Mouse (Mus musculus): ENCODE data around the gene Zranb1.

The Zranb1 gene

GRCm38 (mm10) chr7:132930055-132930454 lies 887 bp upstream of the Zranb1 start:
- DNase-seq = no peak

GRCm38 (mm10) chr7:132931560-132932351 lies 814 bp downstream of the Zranb1 start:
- peak in 1 of 2 experiments; percentile 27 for DNase-seq

GRCm38 (mm10) chr7:132933331-132933730 lies 2.4 kb downstream of the Zranb1 start:
- no peak for DNase-seq

- DNase-seq = no peak
Measured at GRCm38 (mm10) chr7:132934743-132935142, 3.8 kb downstream of the Zranb1 start.

- DNase-seq = no peak
Measured at GRCm38 (mm10) chr7:132939118-132939517, 8.2 kb downstream of the Zranb1 start.

GRCm38 (mm10) chr7:132940569-132940968 lies 9.6 kb downstream of the Zranb1 start:
- DNase-seq = no peak

GRCm38 (mm10) chr7:132949968-132950367 lies 19.0 kb downstream of the Zranb1 start:
- no peak for DNase-seq

- DNase-seq = no peak
Measured at GRCm38 (mm10) chr7:132950613-132951012, 19.7 kb downstream of the Zranb1 start.

- DNase-seq = no peak
Measured at GRCm38 (mm10) chr7:132964395-132964794, 33.5 kb downstream of the Zranb1 start.

GRCm38 (mm10) chr7:132965707-132966106 lies 34.8 kb downstream of the Zranb1 start:
- DNase-seq = no peak

GRCm38 (mm10) chr7:132972079-132972478 lies 41.1 kb downstream of the Zranb1 start:
- no peak for DNase-seq

- DNase-seq = no peak
Measured at GRCm38 (mm10) chr7:132976079-132976478, 45.1 kb downstream of the Zranb1 start.

GRCm38 (mm10) chr7:132977981-132978380 lies 47.0 kb downstream of the Zranb1 start:
- DNase-seq = no peak

GRCm38 (mm10) chr7:132982639-132983038 lies 51.7 kb downstream of the Zranb1 start:
- DNase-seq = no peak

- no peak for DNase-seq
Measured at GRCm38 (mm10) chr7:132989839-132990238, 58.9 kb downstream of the Zranb1 start.

GRCm38 (mm10) chr7:132991240-132991900 lies 60.4 kb downstream of the Zranb1 start:
- no peak for DNase-seq

- no peak for DNase-seq
Measured at GRCm38 (mm10) chr7:132992967-132993615, 62.1 kb downstream of the Zranb1 start.

- DNase-seq = no peak
Measured at GRCm38 (mm10) chr7:132994120-132994519, 63.2 kb downstream of the Zranb1 start.

- DNase-seq = no peak
Measured at GRCm38 (mm10) chr7:132994628-132995191, 63.8 kb downstream of the Zranb1 start.

GRCm38 (mm10) chr7:132996391-132996790 lies 65.4 kb downstream of the Zranb1 start:
- DNase-seq = peak in 1 of 2 experiments; percentile 12

- no peak for DNase-seq
Measured at GRCm38 (mm10) chr7:132998639-132999038, 67.7 kb downstream of the Zranb1 start.

- DNase-seq = no peak
Measured at GRCm38 (mm10) chr7:132999061-132999460, 68.1 kb downstream of the Zranb1 start.

- DNase-seq = no peak
Measured at GRCm38 (mm10) chr7:133001388-133001787, 70.4 kb downstream of the Zranb1 start.
